Mouse (Mus musculus) megakaryocyte, embryonic 14.5 days (primary cell): ENCODE measurements around the gene Bloc1s5.

Experiments
- FLI1 ChIP-seq: IDR thresholded peaks from 2 replicates; pipeline ENCODE4 v1.6.1; 2012; ENCODE audit warnings: low read length, inconsistent platforms, mixed read lengths
- GATA1 ChIP-seq: IDR thresholded peaks from 3 replicates; pipeline ENCODE4 v1.6.1; 2012; ENCODE audit warnings: mixed read lengths, low read length, inconsistent platforms, borderline replicate concordance

- TF ChIP-seq GATA1 (no peak), FLI1 (no peak)
Measured at GRCm38 (mm10) chr13:38597076-38597475, 37.8 kb downstream of the Bloc1s5 start.
